Mouse (Mus musculus): ENCODE measurements around the gene Gpatch8. TPM values are rescaled to one million over a fixed set of nuclear protein-coding genes. Genes with fewer than 3 reads are reported as not detected.

Gene Gpatch8
- polyA plus RNA-seq, 1 experiment, result 12.4 TPM

DNA sequence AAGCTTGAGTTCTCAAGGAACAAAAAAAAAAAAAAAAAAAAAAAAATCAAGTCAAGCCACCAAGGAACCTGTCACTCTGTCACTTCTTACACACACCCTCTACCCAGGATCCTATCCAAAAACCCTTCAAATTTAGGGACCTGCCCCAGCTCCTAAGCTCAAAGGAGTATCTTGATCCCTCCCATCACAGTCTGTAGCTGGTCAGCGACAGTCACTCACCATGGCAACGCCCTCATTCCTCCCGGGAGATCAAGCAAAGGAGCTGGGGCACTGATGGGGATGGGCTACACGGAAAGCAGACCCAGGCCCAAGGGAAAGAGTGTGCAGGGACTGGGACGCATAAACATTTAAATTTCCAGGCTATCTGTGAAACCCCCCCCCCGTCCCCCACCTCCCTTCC is 111.4 kb downstream of the Gpatch8 start:
- WGBS, result 27% methylated on average over 6 of the region's 6 CpGs

DNA sequence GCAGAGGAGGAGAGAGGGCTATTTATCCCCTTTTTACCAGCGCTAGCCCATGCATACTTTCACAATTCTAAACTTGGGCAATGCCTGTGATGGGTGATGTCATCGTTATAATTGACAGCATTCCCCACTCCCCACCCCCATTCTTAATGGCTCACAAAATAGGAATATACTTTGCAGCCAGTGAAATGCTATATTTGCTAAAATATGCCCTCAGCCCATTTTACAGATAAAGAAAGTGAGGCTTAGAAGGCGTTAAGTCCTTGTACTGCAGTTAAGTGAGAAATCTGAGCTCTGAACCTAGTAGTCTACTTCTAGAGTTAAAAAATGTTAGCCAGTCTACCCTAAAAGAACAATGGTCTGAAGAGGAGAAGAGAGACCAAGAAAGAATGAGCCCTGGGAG is 111.9 kb downstream of the Gpatch8 start:
- Histone ChIP-seq H3K4me3 (ENCODE audit: insufficient read depth, low read depth, low read length) (no peak overlapping the region), H3K4me1 (ENCODE audit: control insufficient read depth, insufficient read depth, low read length) (no peaks in the 10 kb centered on the region), H3K27me3 (replicated peaks; ENCODE audit: control insufficient read depth, insufficient read depth, low read length) (peaks cover 2% of the 10 kb centered on the region), H3K27ac (ENCODE audit: insufficient read depth, low read depth, low read length) (no peak overlapping the region), H3K36me3 (ENCODE audit: control insufficient read depth, insufficient read depth, low read length) (no peaks in the 10 kb centered on the region)
- DNase-seq, result no peak
- WGBS, result 79% methylated on average over 3 of the region's 3 CpGs
- TF ChIP-seq CTCF (conservative IDR thresholded peaks at IDR 0.05; ENCODE audit: insufficient read depth, insufficient read length, low read depth, low read length) (no peak), POLR2A (IDR thresholded peaks at IDR 0.05; ENCODE audit: low read depth, low read length) (no peak)

More for the DNA sequence above, 111.4 kb downstream of the Gpatch8 start:
- Histone ChIP-seq H3K4me3 (ENCODE audit: insufficient read depth, low read depth, low read length) (no peak overlapping the region), H3K27me3 (replicated peaks; ENCODE audit: control insufficient read depth, insufficient read depth, low read length) (peaks cover 2% of the 10 kb centered on the region), H3K36me3 (ENCODE audit: control insufficient read depth, insufficient read depth, low read length) (no peaks in the 10 kb centered on the region), H3K27ac (ENCODE audit: insufficient read depth, low read depth, low read length) (no peak overlapping the region), H3K4me1 (ENCODE audit: control insufficient read depth, insufficient read depth, low read length) (no peaks in the 10 kb centered on the region)
- DNase-seq, result no peak
- TF ChIP-seq CTCF (conservative IDR thresholded peaks at IDR 0.05; ENCODE audit: insufficient read depth, insufficient read length, low read depth, low read length), result no peak
- TF ChIP-seq POLR2A (IDR thresholded peaks at IDR 0.05; ENCODE audit: low read depth, low read length), result no peak

DNA sequence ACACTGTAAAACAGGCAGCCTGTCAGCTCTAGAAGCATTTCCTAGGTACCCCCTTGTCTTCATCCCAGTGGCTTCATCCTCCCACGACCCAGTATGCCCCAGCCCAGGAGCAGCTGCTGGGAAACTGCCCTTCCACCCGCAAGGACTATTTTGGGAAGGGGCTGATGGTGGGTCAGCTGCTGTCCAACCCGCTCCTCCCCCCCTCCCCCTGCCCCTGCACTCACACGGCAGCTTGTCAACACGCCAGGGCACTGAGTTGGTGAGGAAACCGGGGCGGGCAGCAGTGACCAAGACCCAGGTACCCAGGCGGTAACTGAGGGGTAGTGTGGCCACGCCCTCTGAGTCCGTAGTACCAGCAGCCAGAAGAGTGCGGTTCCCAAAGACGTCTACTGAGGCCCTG is 112.5 kb downstream of the Gpatch8 start:
- WGBS, result 72% methylated on average over 12 of the region's 12 CpGs
- Histone ChIP-seq H3K27ac (ENCODE audit: insufficient read depth, low read depth, low read length) (no peak overlapping the region), H3K36me3 (ENCODE audit: control insufficient read depth, insufficient read depth, low read length) (no peaks in the 10 kb centered on the region), H3K4me3 (ENCODE audit: insufficient read depth, low read depth, low read length) (no peak overlapping the region), H3K27me3 (replicated peaks; ENCODE audit: control insufficient read depth, insufficient read depth, low read length) (peaks cover 2% of the 10 kb centered on the region), H3K4me1 (ENCODE audit: control insufficient read depth, insufficient read depth, low read length) (no peaks in the 10 kb centered on the region)
- TF ChIP-seq CTCF (conservative IDR thresholded peaks at IDR 0.05; ENCODE audit: insufficient read depth, insufficient read length, low read depth, low read length), result no peak
- no peak for TF ChIP-seq POLR2A (IDR thresholded peaks at IDR 0.05; ENCODE audit: low read depth, low read length)
- no peak for DNase-seq

GRCm38 (mm10) chr11:102442089-102442488 is 114.1 kb downstream of the Gpatch8 start:
- no peaks in the 10 kb centered on the region for H3K36me3 ChIP-seq (ENCODE audit: control insufficient read depth, insufficient read depth, low read length)
- H3K27me3 ChIP-seq (replicated peaks; ENCODE audit: control insufficient read depth, insufficient read depth, low read length), result no peaks in the 10 kb centered on the region; the same call in none of the 2 replicates
- no peak for TF ChIP-seq CTCF (conservative IDR thresholded peaks at IDR 0.05; ENCODE audit: insufficient read depth, insufficient read length, low read depth, low read length)
- TF ChIP-seq POLR2A (IDR thresholded peaks at IDR 0.05; ENCODE audit: low read depth, low read length), result no peak
- H3K4me3 ChIP-seq (ENCODE audit: insufficient read depth, low read depth, low read length), result no peak overlapping the region
- H3K4me1 ChIP-seq (ENCODE audit: control insufficient read depth, insufficient read depth, low read length), result no peaks in the 10 kb centered on the region
- H3K27ac ChIP-seq (ENCODE audit: insufficient read depth, low read depth, low read length), result no peak overlapping the region
- WGBS, result 82% methylated on average over 6 of the region's 6 CpGs
- DNase-seq, result no peak

DNA sequence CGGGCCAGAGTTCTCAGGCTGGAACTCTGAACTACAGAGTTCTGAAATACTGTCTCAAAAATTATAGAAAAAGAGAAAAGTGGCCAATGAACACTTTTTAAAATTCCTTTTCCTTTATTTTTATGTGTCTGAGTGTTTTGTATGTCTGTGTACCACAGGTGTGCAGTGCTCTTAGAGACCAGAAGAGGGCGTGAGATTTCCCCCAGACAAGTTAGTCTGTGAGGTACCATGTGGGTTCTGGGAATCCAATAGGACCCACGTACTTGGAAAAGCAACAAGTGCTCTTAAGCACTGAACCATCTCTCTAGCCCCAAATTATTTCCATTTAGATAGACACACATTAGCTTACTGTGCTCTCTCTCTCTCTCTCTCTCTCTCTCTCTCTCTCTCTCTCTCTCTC is 114.8 kb downstream of the Gpatch8 start:
- Histone ChIP-seq H3K27ac (ENCODE audit: insufficient read depth, low read depth, low read length) (no peak overlapping the region), H3K27me3 (replicated peaks; ENCODE audit: control insufficient read depth, insufficient read depth, low read length) (no peaks in the 10 kb centered on the region), H3K4me3 (ENCODE audit: insufficient read depth, low read depth, low read length) (no peak overlapping the region), H3K4me1 (ENCODE audit: control insufficient read depth, insufficient read depth, low read length) (no peaks in the 10 kb centered on the region), H3K36me3 (ENCODE audit: control insufficient read depth, insufficient read depth, low read length) (no peaks in the 10 kb centered on the region)
- TF ChIP-seq CTCF (conservative IDR thresholded peaks at IDR 0.05; ENCODE audit: insufficient read depth, insufficient read length, low read depth, low read length) (no peak), POLR2A (IDR thresholded peaks at IDR 0.05; ENCODE audit: low read depth, low read length) (no peak)
- no peak for DNase-seq
- WGBS, result 81% methylated on average over 3 of the region's 3 CpGs

GRCm38 (mm10) chr11:102440255-102440654 is 115.9 kb downstream of the Gpatch8 start:
- no peak for DNase-seq
- H3K4me3 ChIP-seq (ENCODE audit: insufficient read depth, low read depth, low read length), result no peak overlapping the region
- no peaks in the 10 kb centered on the region for H3K4me1 ChIP-seq (ENCODE audit: control insufficient read depth, insufficient read depth, low read length)
- no peaks in the 10 kb centered on the region for H3K27me3 ChIP-seq (replicated peaks; ENCODE audit: control insufficient read depth, insufficient read depth, low read length)
- H3K36me3 ChIP-seq (ENCODE audit: control insufficient read depth, insufficient read depth, low read length), result no peaks in the 10 kb centered on the region; the same call in 1 of the 2 replicates
- H3K27ac ChIP-seq (ENCODE audit: insufficient read depth, low read depth, low read length), result no peak overlapping the region
- no peak for TF ChIP-seq POLR2A (IDR thresholded peaks at IDR 0.05; ENCODE audit: low read depth, low read length)
- WGBS, result 78% methylated on average over 8 of the region's 8 CpGs

DNA sequence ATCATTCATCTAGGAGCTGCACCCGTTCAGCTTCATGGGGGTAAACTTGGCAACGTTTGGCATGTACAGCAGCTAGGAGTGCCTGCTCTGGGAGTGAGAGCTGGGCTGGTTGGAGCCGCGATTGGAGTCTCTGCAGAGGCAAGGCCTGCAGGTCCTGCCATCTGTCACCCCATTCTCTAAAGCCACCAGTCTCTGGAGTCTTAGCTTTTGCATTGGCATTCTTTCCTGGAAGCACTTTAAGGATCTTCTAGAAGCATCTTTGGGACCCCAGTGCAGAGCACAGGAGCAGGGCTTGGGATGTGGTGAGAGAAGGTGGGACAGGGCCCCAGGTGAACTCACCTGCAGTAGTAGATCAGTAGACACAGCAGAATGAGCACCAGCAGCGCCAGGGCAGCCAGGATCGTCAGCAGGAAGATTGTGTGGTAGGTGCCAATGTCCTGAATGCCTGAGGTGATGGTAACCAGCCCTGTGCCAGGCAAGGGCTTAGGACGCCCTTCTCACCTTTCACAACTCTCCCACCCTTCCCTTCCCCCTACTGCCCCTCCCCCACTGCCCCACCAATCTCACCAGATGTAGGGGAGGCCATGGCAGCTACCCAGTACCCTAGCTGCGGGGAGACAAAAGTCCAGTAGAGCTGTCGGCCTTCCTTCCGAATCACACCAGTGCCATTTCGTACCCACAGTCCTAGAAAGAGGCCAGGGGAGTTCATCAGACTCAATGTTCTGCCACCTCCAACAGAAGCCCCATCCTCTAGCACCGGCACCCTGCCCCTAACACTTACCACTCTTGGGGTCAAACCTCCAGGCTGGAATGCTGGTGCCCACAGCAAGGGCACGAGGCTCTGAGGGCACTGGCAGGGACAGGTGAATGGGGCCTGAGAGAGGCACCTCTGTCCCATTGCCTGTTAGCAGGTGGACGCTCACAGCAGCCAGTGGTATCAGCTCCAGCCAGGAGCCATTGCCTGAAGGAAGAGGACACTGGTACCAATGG is 116.8 kb downstream of the Gpatch8 start:
- Histone ChIP-seq H3K36me3 (ENCODE audit: control insufficient read depth, insufficient read depth, low read length) (no peaks in the 10 kb centered on the region; the same call in 1 of the 2 replicates), H3K4me3 (ENCODE audit: insufficient read depth, low read depth, low read length) (no peak overlapping the region), H3K4me1 (ENCODE audit: control insufficient read depth, insufficient read depth, low read length) (no peaks in the 10 kb centered on the region), H3K27me3 (replicated peaks; ENCODE audit: control insufficient read depth, insufficient read depth, low read length) (no peaks in the 10 kb centered on the region), H3K27ac (ENCODE audit: insufficient read depth, low read depth, low read length) (no peak overlapping the region)
- DNase-seq, result no peak
- WGBS, result 85% methylated on average over 14 of the region's 14 CpGs
- no peak for TF ChIP-seq CTCF (conservative IDR thresholded peaks at IDR 0.05; ENCODE audit: insufficient read depth, insufficient read length, low read depth, low read length)
- no peak for TF ChIP-seq POLR2A (IDR thresholded peaks at IDR 0.05; ENCODE audit: low read depth, low read length)

Measured in kidney, adult 2 months (tissue).